Mouse (Mus musculus) thymus, adult 2 months (tissue): Measurements from ENCODE around the gene Fbxo30.

Experiments
- CTCF ChIP-seq: fragments of 200-500 bp; IDR thresholded peaks from 2 replicates; pipeline ENCODE4 v1.5.1; 2012; ENCODE audit warnings: mild to moderate bottlenecking, control low read depth, low read length, moderate library complexity, borderline replicate concordance; ENCODE audit not compliant: control insufficient read depth, poor library complexity, insufficient read depth; ENCODE audit errors: extremely low read depth
- POLR2A ChIP-seq: fragments of 200-500 bp; IDR thresholded peaks from 2 replicates; pipeline ENCODE4 v1.6.1; 2012; ENCODE audit warnings: mild to moderate bottlenecking, low read length, control low read depth, moderate library complexity; ENCODE audit not compliant: control insufficient read depth, poor library complexity, insufficient read depth; ENCODE audit errors: extremely low read depth

GRCm38 (mm10) chr10:11306054-11306367 is 24.9 kb downstream of the Fbxo30 start:
- TF ChIP-seq CTCF (no peak), POLR2A (no peak)
